Mouse (Mus musculus) brain, embryonic 14.5 days (tissue): ENCODE measurements at regions not wholly inside any gene's neighbourhood (a gene's known extent, or its start where the extent isn't known, plus 50 kb on each side); places are given as distances from the start of the nearest gene placed in this dataset.

Source experiments
- CTCF ChIP-seq: fragments of 200-500 bp; IDR thresholded peaks from 2 replicates; pipeline ENCODE4 v1.5.1; 2012; ENCODE audit warnings: inconsistent platforms, mild to moderate bottlenecking, moderate library complexity, borderline replicate concordance; ENCODE audit not compliant: insufficient read depth, insufficient read length; ENCODE audit errors: extremely low read depth
- POLR2A ChIP-seq: fragments of 200-500 bp; IDR thresholded peaks from 2 replicates; pipeline ENCODE4 v1.6.1; 2012; ENCODE audit warnings: mild to moderate bottlenecking, inconsistent platforms, borderline replicate concordance; ENCODE audit not compliant: poor library complexity, insufficient read depth, insufficient read length, severe bottlenecking; ENCODE audit errors: extremely low read depth

- no peak for TF ChIP-seq CTCF
- TF ChIP-seq POLR2A = no peak
Measured at GRCm38 (mm10) chr14:98625867-98626266, 368.3 kb downstream of the Rpl36a-ps1 start.
